Mouse (Mus musculus): ENCODE results near the gene Kcnh4.

Gene Kcnh4

GRCm38 (mm10) chr11:100766726-100767125 is 7.0 kb upstream of the Kcnh4 start:
- DNase-seq (ENCODE audit: low spot score in 2 of 2): no peak

- DNase-seq (ENCODE audit: low spot score in 2 of 2): no peak
Observed at GRCm38 (mm10) chr11:100762831-100763230, 3.1 kb upstream of the Kcnh4 start, which contains the start of gene Hcrt. Hcrt (minus strand) TSS chr11:100762931.

- DNase-seq (ENCODE audit: low spot score in 2 of 2): peak; percentile 74 to 87
Observed at GRCm38 (mm10) chr11:100761547-100762045, 1.9 kb upstream of the Kcnh4 start.

GRCm38 (mm10) chr11:100758707-100759610 is 783 bp downstream of the Kcnh4 start:
- peak; percentile 42 to 68 for DNase-seq (ENCODE audit: low spot score in 2 of 2)

- no peak for DNase-seq (ENCODE audit: low spot score in 2 of 2)
Observed at GRCm38 (mm10) chr11:100757566-100757965, 2.2 kb downstream of the Kcnh4 start.

- DNase-seq (ENCODE audit: low spot score in 2 of 2): no peak
Observed at GRCm38 (mm10) chr11:100756476-100756875, 3.3 kb downstream of the Kcnh4 start.

- DNase-seq (ENCODE audit: low spot score in 2 of 2): no peak
Observed at GRCm38 (mm10) chr11:100754693-100755057, 5.1 kb downstream of the Kcnh4 start.

GRCm38 (mm10) chr11:100754021-100754692 is 5.6 kb downstream of the Kcnh4 start:
- DNase-seq (ENCODE audit: low spot score in 2 of 2): no peak

- no peak for DNase-seq (ENCODE audit: low spot score in 2 of 2)
Observed at GRCm38 (mm10) chr11:100752294-100752693, 7.4 kb downstream of the Kcnh4 start.

- DNase-seq (ENCODE audit: low spot score in 2 of 2): no peak
Observed at GRCm38 (mm10) chr11:100750127-100750526, 9.6 kb downstream of the Kcnh4 start.

- DNase-seq (ENCODE audit: low spot score in 2 of 2): no peak
Observed at GRCm38 (mm10) chr11:100749469-100749868, 10.3 kb downstream of the Kcnh4 start.

GRCm38 (mm10) chr11:100748620-100749019 is 11.1 kb downstream of the Kcnh4 start:
- no peak for DNase-seq (ENCODE audit: low spot score in 2 of 2)

- no peak for DNase-seq (ENCODE audit: low spot score in 2 of 2)
Observed at GRCm38 (mm10) chr11:100747114-100747513, 12.6 kb downstream of the Kcnh4 start.

- no peak for DNase-seq (ENCODE audit: low spot score in 2 of 2)
Observed at GRCm38 (mm10) chr11:100746546-100746945, 13.2 kb downstream of the Kcnh4 start.

GRCm38 (mm10) chr11:100745085-100745484 is 14.7 kb downstream of the Kcnh4 start:
- peak in 1 of 2 experiments; percentile 69 for DNase-seq (ENCODE audit: low spot score in 2 of 2)

- DNase-seq (ENCODE audit: low spot score in 2 of 2): no peak
Observed at GRCm38 (mm10) chr11:100741348-100741747, 18.4 kb downstream of the Kcnh4 start.

GRCm38 (mm10) chr11:100738749-100739148 is 21.0 kb downstream of the Kcnh4 start:
- DNase-seq (ENCODE audit: low spot score in 2 of 2): peak in 1 of 2 experiments; percentile 45

- peak; percentile 95 to 99 for DNase-seq (ENCODE audit: low spot score in 2 of 2)
Observed at GRCm38 (mm10) chr11:100738066-100738604, 21.6 kb downstream of the Kcnh4 start, which contains the start of gene Rab5c. Rab5c (minus strand) TSS chr11:100738215.

GRCm38 (mm10) chr11:100737105-100737733 is 22.5 kb downstream of the Kcnh4 start:
- peak; percentile 44 to 48 for DNase-seq (ENCODE audit: low spot score in 2 of 2)

GRCm38 (mm10) chr11:100736746-100737080 is 23.0 kb downstream of the Kcnh4 start:
- no peak for DNase-seq (ENCODE audit: low spot score in 2 of 2)

GRCm38 (mm10) chr11:100735954-100736745 is 23.6 kb downstream of the Kcnh4 start:
- peak; percentile 39 to 46 for DNase-seq (ENCODE audit: low spot score in 2 of 2)
